Mouse (Mus musculus) stomach, embryonic 14.5 days (tissue): ENCODE data around the gene Fiz1. TPM values are rescaled to one million over a fixed set of nuclear protein-coding genes. Genes with fewer than 3 reads are reported as not detected.

Source experiments
- polyA plus RNA-seq: library from polyadenylated mRNA; unstranded; fragments of >200 nt; fragmentation: Nextera tagmentation; extraction: Ambion mirVana; gene quantifications from 2 replicates; pipeline ENCODE4 v1.2.1, GENCODE M21; 2014

Gene Fiz1
- polyA plus RNA-seq, 1 experiment from 2014 or later, result 33.0 TPM

Other genes with a start within 250 kb of the Fiz1 start
- gene Fam71e2, start 243.4 kb downstream of the Fiz1 start, polyA plus RNA-seq, result not detected in 2 replicates
- gene Il11, start 231.8 kb downstream of the Fiz1 start, polyA plus RNA-seq, result 0.17 and 0.27 TPM in 2 replicates
- 0.55 TPM in 1 of 2 replicates, not detected in the other for gene Tmem190, start 231.8 kb downstream of the Fiz1 start, polyA plus RNA-seq
- 8.7 and 10.6 TPM in 2 replicates for gene Tmem238, start 225.0 kb downstream of the Fiz1 start, polyA plus RNA-seq
- 301 and 312 TPM in 2 replicates for gene Rpl28, start 221.8 kb downstream of the Fiz1 start, polyA plus RNA-seq
- 318 and 349 TPM in 2 replicates for gene Ube2s, start 202.1 kb downstream of the Fiz1 start, polyA plus RNA-seq
- gene Shisa7, start 170.0 kb downstream of the Fiz1 start, polyA plus RNA-seq, result 0.70 and 1.0 TPM in 2 replicates
- 7.0 and 7.8 TPM in 2 replicates for gene Isoc2b, start 144.4 kb downstream of the Fiz1 start, polyA plus RNA-seq
- 0.94 and 0.98 TPM in 2 replicates for gene Isoc2a, start 137.5 kb downstream of the Fiz1 start, polyA plus RNA-seq
- gene Gm36210, start 108.2 kb downstream of the Fiz1 start, polyA plus RNA-seq, result not detected in 2 replicates
- 4.3 and 4.5 TPM in 2 replicates for gene Zfp628, start 99.5 kb downstream of the Fiz1 start, polyA plus RNA-seq
- gene Nat14, start 92.7 kb downstream of the Fiz1 start, polyA plus RNA-seq, result 3.5 and 4.0 TPM in 2 replicates
- 3.3 and 3.9 TPM in 2 replicates for gene Ssc5d, start 88.9 kb downstream of the Fiz1 start, polyA plus RNA-seq
- 0.55 and 1.4 TPM in 2 replicates for gene Sbk2, start 50.3 kb downstream of the Fiz1 start, polyA plus RNA-seq
- 0.07 TPM in 1 of 2 replicates, not detected in the other for gene Sbk3, start 43.5 kb downstream of the Fiz1 start, polyA plus RNA-seq
- 39.5 and 48.8 TPM in 2 replicates for gene Zfp579, start 18.5 kb downstream of the Fiz1 start, polyA plus RNA-seq
- 14.1 and 18.0 TPM in 2 replicates for gene Zfp524, start 282 bp downstream of the Fiz1 start, polyA plus RNA-seq
- 1.2 and 3.3 TPM in 2 replicates for gene Gm44973, start 799 bp upstream of the Fiz1 start, polyA plus RNA-seq
- gene Zfp865, start 5.7 kb upstream of the Fiz1 start, polyA plus RNA-seq, result 8.9 and 9.1 TPM in 2 replicates
- gene Ccdc106, start 5.9 kb upstream of the Fiz1 start, polyA plus RNA-seq, result 22.4 and 25.0 TPM in 2 replicates
- not detected in 2 replicates for gene 4632433K11Rik, start 19.4 kb upstream of the Fiz1 start, polyA plus RNA-seq
- 4.6 and 6.2 TPM in 2 replicates for gene Zfp784, start 23.7 kb upstream of the Fiz1 start, polyA plus RNA-seq
- gene Zfp580, start 36.8 kb upstream of the Fiz1 start, polyA plus RNA-seq, result 35.7 and 44.1 TPM in 2 replicates
- 106 and 119 TPM in 2 replicates for gene U2af2, start 47.4 kb upstream of the Fiz1 start, polyA plus RNA-seq
- gene Epn1, start 65.5 kb upstream of the Fiz1 start, polyA plus RNA-seq, result 63.2 and 63.4 TPM in 2 replicates
- not detected in 2 replicates for gene Rfpl4, start 102.3 kb upstream of the Fiz1 start, polyA plus RNA-seq
- 0.25 TPM in 1 of 2 replicates, not detected in the other for gene Rasl2-9, start 111.3 kb upstream of the Fiz1 start, polyA plus RNA-seq
- gene Vmn1r55, start 135.0 kb upstream of the Fiz1 start, polyA plus RNA-seq, result not detected in 2 replicates
- not detected in 2 replicates for gene Vmn1r56, start 182.1 kb upstream of the Fiz1 start, polyA plus RNA-seq
- not detected in 2 replicates for gene Vmn1r57, start 203.8 kb upstream of the Fiz1 start, polyA plus RNA-seq